Mouse (Mus musculus) erythroid progenitor cell, adult 5-6 weeks (primary cell): ENCODE measurements around the gene Olfr729. TPM values are rescaled to one million over a fixed set of nuclear protein-coding genes. Genes with fewer than 3 reads are reported as not detected.

Source experiments
- ATAC-seq: replicated peaks from 2 replicates; pipeline ENCODE4 v1.8.0; 2016; ENCODE audit warnings: moderate number of reproducible peaks, mild to moderate bottlenecking, moderate TSS enrichment, inconsistent platforms; ENCODE audit not compliant: poor library complexity, low FRiP score, severe bottlenecking
- total RNA-seq, 2 experiments: library from RNA; stranded (forward) in 1 of 2; stranded (reverse) in 1 of 2; fragments of 150-400 nt in 1 of 2; fragments of 186-747, 209-891 nt in 1 of 2; gene quantifications; 2 replicates each; pipeline versions ENCODE4 v1.2.3 to v1.2.4; 2015 to 2017; ENCODE audit warnings: low replicate concordance in 2 of 2

Gene Olfr729
- total RNA-seq (2015; ENCODE audit: low replicate concordance) = not detected in 2 replicates
- total RNA-seq (2017; ENCODE audit: low replicate concordance) = not detected in 2 replicates

DNA sequence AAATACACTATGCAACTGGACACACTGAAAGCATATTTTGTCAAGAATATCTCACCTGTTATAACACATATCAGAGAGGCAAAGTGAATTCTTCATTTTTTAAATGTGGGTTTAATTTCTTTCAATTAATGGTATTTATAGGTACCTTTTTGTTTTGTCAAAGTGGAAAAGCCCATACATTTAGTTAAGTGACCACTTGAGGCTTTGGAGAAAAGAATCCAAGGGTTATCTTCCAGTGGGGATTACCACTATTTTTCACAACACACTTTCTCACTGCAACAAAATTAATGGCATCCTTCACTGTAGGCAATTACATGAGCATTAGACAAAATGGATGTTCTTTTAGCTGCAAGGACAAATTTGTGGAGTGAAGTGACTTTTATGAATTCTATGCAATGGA is at the start of gene Olfr729:
Gene Olfr729 (minus strand): TSS at position 101 of the 400 bp plus-strand sequence.
- no peak for ATAC-seq

DNA sequence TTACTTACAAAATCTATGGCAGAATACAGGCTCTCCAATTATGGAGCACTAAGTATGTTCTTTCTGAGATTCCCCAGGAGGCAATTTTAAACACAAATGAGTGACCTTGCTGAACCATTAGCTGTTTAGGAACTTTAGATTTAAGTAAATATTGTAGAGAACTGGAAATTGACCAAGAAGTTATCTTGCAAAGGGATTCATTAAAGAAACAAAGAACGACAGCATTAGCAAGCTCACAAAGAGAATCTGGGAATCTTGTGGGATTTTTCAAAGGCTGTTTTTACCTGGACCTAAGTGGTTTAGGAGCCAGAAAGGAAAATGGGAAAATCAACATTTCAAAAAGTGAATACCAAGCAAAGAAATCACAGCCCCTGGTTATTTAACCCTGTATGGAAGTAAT is 35.4 kb upstream of the Olfr729 start, which contains the start of gene Olfr730:
Gene Olfr730 (minus strand): TSS at position 101 of the 400 bp plus-strand sequence.
- ATAC-seq = no peak

DNA sequence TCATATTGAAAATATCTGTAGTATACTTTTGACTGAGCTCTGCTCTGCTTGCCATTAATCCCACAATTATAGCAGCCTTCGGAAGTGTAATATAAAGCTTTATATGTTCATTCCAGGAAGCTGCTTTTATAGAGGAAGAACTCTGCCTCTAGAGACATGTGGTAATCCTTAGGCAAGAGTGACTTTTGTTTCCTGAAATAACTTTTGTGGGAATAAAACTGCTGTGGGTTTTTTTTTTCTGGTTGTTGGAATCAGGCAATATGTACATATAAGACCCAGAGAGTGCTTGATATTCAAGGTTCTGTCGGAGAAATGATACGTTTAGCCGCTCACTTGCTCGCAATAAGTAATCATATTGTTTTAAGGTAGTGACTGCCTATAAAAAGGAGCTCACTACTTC is 10.1 kb downstream of the Olfr729 start, which contains the start of gene Olfr728:
Gene Olfr728 (minus strand): TSS at position 101 of the 400 bp plus-strand sequence.
- no peak for ATAC-seq

DNA sequence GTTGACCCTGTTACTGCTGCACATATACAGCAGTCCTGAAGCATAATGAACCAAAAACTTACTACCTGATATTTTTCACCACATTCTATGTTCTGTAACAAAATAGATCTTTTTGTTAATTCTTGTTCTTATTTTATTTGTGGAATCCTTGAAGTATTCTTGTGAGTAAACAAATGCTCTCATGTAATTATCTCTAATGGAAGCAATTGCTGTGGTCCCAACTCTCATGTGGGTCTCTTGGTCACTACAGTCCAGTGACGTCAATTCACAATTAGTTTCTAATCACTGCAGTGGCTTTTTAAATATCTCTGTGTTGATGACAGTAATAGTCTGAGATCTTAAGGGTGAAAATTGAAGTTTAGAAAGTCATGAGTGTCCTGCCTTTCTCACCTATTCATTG is 29.8 kb downstream of the Olfr729 start, which contains the start of gene Olfr727:
Gene Olfr727 (plus strand): TSS at position 301 of the 400 bp plus-strand sequence.
- no peak for ATAC-seq

Other genes with a start within 250 kb of the Olfr729 start
- gene Olfr723, start 221.1 kb downstream of the Olfr729 start, total RNA-seq (2015; ENCODE audit: low replicate concordance) = not detected in 2 replicates
- not detected in 2 replicates for gene Olfr723, start 221.1 kb downstream of the Olfr729 start, total RNA-seq (2017; ENCODE audit: low replicate concordance)
- gene Olfr724, start 189.6 kb downstream of the Olfr729 start, total RNA-seq (2015; ENCODE audit: low replicate concordance) = not detected in 2 replicates
- not detected in 2 replicates for gene Olfr724, start 189.6 kb downstream of the Olfr729 start, total RNA-seq (2017; ENCODE audit: low replicate concordance)
- gene Olfr725, start 112.5 kb downstream of the Olfr729 start, total RNA-seq (2015; ENCODE audit: low replicate concordance) = not detected in 2 replicates
- gene Olfr725, start 112.5 kb downstream of the Olfr729 start, total RNA-seq (2017; ENCODE audit: low replicate concordance) = not detected in 2 replicates
- gene Olfr726, start 62.0 kb downstream of the Olfr729 start, total RNA-seq (2015; ENCODE audit: low replicate concordance) = not detected in 2 replicates
- gene Olfr726, start 62.0 kb downstream of the Olfr729 start, total RNA-seq (2017; ENCODE audit: low replicate concordance) = not detected in 2 replicates
- gene Olfr727, start 29.7 kb downstream of the Olfr729 start, total RNA-seq (2015; ENCODE audit: low replicate concordance) = not detected in 2 replicates
- not detected in 2 replicates for gene Olfr727, start 29.7 kb downstream of the Olfr729 start, total RNA-seq (2017; ENCODE audit: low replicate concordance)
- not detected in 2 replicates for gene Olfr728, start 10.2 kb downstream of the Olfr729 start, total RNA-seq (2015; ENCODE audit: low replicate concordance)
- not detected in 2 replicates for gene Olfr728, start 10.2 kb downstream of the Olfr729 start, total RNA-seq (2017; ENCODE audit: low replicate concordance)
- gene Olfr730, start 35.3 kb upstream of the Olfr729 start, total RNA-seq (2015; ENCODE audit: low replicate concordance) = not detected in 2 replicates
- gene Olfr730, start 35.3 kb upstream of the Olfr729 start, total RNA-seq (2017; ENCODE audit: low replicate concordance) = not detected in 2 replicates
- gene Olfr731, start 89.0 kb upstream of the Olfr729 start, total RNA-seq (2015; ENCODE audit: low replicate concordance) = not detected in 2 replicates
- not detected in 2 replicates for gene Olfr731, start 89.0 kb upstream of the Olfr729 start, total RNA-seq (2017; ENCODE audit: low replicate concordance)
- not detected in 2 replicates for gene Olfr732, start 131.3 kb upstream of the Olfr729 start, total RNA-seq (2015; ENCODE audit: low replicate concordance)
- gene Olfr732, start 131.3 kb upstream of the Olfr729 start, total RNA-seq (2017; ENCODE audit: low replicate concordance) = not detected in 2 replicates
- gene Olfr733, start 148.6 kb upstream of the Olfr729 start, total RNA-seq (2015; ENCODE audit: low replicate concordance) = not detected in 2 replicates
- 0.26 TPM in 1 of 2 replicates, not detected in the other for gene Olfr733, start 148.6 kb upstream of the Olfr729 start, total RNA-seq (2017; ENCODE audit: low replicate concordance)
- not detected in 2 replicates for gene Olfr734, start 173.9 kb upstream of the Olfr729 start, total RNA-seq (2015; ENCODE audit: low replicate concordance)
- gene Olfr734, start 173.9 kb upstream of the Olfr729 start, total RNA-seq (2017; ENCODE audit: low replicate concordance) = not detected in 2 replicates
- not detected in 2 replicates for gene Olfr735, start 196.0 kb upstream of the Olfr729 start, total RNA-seq (2015; ENCODE audit: low replicate concordance)
- gene Olfr735, start 196.0 kb upstream of the Olfr729 start, total RNA-seq (2017; ENCODE audit: low replicate concordance) = not detected in 2 replicates
- gene Tlr11, start 205.0 kb upstream of the Olfr729 start, total RNA-seq (2015; ENCODE audit: low replicate concordance) = not detected in 2 replicates
- gene Tlr11, start 205.0 kb upstream of the Olfr729 start, total RNA-seq (2017; ENCODE audit: low replicate concordance) = not detected in 2 replicates
- not detected in 2 replicates for gene Olfr736, start 228.3 kb upstream of the Olfr729 start, total RNA-seq (2015; ENCODE audit: low replicate concordance)
- gene Olfr736, start 228.3 kb upstream of the Olfr729 start, total RNA-seq (2017; ENCODE audit: low replicate concordance) = not detected in 2 replicates